Mouse (Mus musculus): ENCODE measurements around the gene Rab5c.

Rab5c gene

DNA sequence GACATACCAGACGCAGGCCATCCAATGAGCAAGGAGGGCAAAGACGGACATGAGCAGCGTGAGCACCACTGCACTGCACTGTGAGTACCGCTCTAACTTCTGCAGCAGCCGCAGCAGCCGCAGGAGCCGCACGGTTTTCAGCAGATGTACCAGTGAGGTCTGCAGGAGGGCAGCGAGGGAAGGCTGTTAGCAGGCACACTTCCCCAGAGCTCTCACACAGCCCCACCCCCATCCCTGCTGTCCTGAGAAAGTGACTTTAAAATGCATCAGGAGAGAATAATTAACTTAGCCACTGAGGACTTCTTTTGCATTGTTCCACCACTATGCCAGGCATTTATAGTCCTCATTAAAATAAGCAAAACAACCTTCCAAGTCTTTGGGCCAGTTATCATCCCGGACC is 14.3 kb upstream of the Rab5c start:
- DNase-seq, result no peak

DNA sequence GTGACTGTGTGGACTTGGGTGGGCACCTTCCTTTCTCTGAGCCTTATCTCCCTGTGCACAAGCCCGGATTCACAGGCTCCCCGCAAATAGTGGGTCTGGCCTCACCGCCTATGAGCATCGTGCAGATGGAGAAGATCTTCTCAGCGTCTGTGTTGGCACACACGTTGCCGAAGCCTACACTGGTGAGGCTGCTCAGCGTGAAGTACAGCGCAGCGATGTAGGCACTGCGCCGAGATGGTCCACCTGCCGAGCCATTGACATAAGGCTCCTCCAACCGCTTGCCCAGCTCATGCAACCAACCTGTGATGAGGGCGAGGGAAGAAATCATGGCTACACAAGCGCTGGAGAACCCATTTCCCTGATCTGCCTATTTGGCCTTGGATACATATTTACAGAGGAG is 12.1 kb upstream of the Rab5c start:
- DNase-seq, result no peak

DNA sequence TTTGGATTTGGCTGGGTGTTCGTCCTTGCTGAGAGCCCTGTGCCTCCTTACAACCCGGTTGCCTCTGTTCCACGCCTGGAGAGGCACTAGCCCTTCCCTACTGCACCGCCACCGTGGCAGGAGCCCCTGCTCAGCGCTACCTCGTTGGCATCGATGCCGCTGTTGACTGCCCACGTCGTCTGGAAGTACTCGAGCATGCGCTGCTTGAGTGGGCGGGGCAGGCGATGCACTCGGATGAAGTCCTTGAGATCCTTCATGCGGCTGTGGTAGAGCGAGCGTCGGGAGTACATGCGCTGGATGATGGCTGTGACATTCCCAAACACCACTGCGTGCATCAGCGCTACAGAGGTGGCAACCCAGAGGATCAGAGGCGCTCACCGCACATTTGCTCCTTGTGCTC is 11.5 kb upstream of the Rab5c start:
- DNase-seq, result no peak

DNA sequence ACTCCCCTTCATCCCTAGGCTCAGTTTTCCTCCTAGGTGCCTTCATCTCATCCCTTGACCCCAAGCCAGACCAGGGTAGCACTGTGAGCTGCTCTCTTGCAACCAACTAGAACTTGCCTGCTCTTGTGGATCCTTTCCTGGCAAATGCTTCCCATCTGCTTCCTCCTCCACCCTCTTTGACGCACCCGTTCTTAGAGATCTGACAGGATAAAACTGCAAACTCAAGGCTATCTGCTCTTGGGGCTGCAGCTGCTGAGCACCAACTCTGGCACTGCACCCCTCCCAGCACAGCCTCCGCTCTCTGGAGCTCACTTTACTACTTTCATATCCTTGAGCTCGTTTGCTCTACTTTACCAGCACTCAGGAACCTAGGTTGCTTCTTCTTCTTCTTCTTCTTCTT is 10.6 kb upstream of the Rab5c start:
- no peak for DNase-seq

DNA sequence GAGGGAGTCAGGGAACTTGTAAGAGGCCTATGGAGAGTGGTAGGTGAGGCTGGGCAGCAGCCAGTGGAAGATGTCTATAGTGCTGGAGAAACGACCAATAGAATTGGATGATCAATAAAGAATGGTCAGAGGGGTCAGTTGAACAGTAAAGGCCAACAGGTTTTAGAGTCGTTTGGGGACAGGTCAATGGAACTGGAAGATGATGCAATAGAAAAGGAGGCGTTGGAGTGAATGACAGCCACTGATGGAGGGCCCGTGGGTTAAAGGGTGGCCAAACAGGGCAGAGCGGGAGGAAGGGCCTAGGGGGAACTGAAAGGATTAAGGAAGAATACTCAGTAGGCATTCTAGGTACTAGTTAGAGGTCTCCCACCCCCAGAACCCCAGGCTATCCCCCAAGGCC is 9.1 kb upstream of the Rab5c start:
- no peak for DNase-seq

DNA sequence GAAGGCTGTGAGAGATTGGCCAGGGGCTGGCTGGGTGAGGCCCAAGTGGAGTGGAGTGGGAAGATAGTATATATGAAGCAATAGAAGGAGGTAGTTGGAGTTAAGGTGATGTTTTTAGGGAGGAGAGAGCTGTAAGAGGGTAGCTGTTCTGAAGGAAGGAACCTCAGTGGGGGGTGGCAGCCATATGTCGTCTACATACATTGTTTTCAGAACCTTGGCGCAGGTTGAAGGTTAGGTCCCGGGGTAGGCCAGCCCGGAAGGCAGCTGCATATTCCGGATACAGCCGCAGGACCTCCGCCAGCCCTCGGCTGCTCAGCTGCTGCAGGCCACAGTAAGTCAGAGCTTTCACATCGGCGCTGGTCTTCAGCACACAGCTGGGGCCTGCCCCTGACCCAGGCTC is 8.5 kb upstream of the Rab5c start:
- DNase-seq, result no peak

DNA sequence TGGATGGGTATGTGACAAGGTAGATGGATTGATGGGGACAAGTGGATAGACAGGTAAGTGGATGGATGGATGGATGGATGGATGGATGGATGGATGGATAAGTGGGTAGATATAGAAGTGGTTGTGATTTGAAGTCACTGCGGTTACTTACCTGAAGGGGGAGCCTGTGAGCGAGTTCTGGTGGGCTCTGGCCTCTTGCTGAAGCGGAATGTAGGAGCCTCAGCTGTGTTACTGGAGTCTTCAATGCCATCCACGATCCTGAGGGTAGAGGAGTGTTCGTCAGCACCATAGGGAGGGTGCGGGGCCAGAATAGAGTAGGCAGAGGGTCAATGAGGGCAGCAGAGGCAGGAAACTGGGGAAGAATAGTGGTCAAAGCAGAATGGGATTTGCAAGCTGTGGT is 7.1 kb upstream of the Rab5c start:
- DNase-seq, result peak; percentile 76 to 78

DNA sequence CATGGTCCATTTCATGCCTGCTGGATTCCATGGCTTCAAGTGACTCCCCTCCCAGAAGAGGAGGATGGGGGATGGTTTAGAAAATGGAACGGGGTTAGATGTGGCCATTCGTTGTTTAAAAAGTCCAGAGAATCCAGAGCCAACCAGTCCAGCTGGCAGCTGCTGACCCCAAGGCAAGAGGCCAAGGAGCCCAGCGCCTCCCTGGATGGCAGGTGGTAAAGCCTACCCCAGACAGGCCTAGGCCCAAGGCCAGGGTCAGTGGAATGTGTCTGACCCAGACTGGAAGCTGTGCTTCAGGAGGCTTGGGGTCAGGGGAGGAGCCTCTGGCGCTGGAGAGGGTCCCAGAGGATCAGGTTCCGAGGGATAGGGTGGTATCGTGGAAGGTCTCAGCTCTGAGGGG is 3.3 kb upstream of the Rab5c start:
- no peak for DNase-seq

DNA sequence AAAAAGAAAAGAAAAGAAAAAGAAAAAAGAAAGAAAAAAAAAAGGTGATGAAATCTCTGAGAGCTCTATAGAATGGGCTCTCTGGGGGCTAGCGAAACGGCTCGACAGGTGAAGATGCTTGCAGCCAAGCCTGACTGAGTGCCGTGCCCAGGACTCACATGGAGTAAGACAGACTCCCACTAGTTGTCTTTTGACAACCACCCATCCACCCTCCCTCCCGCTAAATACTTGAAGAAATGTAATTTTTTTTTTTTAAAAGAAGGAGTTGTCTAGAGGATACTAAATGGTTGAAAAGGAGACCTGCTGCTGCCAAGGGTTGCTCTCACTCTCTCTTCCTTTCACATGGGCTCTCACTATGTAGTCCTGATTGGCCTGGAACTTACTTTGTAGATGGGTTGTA is 734 bp upstream of the Rab5c start:
- DNase-seq, result no peak

DNA sequence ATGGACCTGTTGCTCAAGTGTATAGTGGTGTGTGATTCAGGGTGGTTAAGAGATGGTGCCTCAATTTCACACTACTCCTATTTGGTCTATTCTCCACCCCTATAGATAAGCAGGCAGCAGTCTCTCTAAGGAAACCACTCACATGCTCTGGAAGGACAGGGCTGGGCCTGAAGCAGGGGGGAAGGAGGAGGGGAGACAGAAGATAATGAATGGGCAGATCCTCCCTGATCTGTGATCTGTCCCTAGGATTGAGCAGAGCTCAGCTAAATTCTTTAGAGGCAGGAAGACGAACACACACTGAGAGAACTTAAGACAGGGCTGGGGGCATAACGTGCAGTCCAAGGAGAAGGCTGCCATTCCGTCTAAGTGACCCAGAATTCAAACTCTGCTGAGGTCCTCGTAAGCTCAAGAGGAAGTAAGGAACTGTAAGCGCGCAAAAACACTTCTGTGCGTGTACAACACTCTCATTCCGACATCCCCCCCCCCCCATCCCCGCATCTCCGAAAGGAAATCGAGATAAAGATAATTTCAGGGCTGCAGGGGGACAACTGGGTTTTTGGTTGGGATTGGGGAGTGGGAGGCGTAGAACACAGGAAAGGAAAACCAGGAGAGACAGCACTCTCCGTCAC is 796 bp downstream of the Rab5c start:
- no peak for DNase-seq

DNA sequence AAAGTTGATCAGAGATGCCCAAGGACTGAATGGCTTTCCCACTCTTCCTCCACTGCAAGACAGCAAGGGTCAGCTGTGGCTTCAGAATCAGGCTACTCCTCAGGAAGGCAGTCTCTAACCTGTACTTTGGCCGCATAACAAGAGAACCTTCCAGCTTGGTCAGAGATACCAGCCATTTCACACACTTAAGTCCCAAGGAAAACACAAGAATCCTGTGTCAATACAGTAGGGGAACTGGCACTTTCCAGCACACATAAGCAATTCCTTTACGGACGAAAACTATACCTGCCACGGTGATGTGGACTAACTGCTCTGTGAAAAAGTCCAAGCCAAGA is 1.3 kb downstream of the Rab5c start:
- DNase-seq, result no peak

DNA sequence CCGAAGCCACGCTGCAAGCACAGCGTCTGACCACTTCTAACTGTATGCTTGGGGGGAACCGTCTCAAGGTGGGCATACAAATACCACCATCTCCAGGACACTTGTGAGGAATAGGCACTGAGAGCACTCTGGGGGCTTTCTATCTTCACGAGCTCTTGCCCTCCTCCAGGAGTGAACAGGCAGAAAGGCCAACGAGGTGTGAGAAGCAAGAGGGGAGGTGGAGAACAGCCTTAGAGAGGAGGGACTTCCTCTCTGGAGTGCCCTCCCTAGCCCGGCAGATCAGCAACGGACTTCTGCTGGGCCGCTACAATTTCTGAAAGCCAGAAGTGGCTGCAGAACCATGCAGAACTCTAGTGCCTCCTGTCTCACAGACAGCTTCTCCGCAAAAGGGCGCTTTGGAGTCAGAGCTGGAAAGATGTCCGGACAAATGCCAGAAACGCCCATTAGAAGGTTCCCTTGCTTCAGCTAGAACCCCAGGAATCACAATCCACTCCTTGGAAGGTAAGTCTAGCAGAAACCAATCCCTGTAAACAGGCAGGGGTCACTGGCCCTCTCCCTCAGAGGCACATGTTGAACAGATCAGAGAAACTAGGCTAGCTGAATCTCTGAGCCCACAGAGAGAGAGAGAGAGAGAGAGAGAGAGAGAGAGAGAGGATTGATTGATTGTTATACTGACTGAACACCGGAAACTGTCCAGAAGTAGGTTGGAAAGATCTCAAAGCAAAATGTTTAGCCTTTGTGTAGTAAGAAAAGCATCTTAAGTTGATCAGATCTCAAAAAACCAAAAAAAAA is 1.9 kb downstream of the Rab5c start:
- no peak for DNase-seq

DNA sequence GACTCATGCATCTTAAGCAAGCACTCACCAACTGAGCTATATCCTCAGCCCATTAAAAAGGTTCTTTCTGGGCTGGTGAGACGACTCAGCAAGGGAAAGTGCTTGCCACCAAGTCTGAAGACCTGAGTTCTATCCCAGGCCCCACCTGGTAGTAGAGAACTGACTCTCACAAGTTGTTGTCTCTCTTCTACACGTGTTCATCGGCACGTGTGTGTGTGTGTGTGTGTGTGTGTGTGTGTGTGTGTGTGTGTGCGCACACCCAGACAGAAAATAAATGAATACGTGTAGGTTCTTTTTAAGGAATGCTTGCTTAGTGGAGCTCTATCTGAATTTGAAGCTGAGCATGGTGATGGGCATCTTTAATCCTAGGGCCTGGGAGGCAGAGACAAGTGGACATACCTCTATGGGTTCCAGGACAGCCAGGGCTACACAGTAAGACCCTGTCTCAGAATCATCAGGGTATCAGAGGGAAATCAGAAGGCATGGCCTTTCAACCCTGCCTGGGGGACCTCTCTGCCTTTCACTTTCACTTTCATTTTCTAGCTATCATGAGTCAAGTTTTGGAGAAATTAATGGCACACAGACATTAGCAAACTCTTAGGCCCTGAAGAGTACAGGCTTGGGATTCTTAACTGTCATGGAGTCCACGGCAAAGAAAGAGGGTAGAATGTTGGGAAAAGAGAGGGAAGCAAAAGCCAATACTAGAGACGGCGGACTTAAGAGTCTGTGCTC is 2.7 kb downstream of the Rab5c start:
- peak; percentile 32 to 38 for DNase-seq

DNA sequence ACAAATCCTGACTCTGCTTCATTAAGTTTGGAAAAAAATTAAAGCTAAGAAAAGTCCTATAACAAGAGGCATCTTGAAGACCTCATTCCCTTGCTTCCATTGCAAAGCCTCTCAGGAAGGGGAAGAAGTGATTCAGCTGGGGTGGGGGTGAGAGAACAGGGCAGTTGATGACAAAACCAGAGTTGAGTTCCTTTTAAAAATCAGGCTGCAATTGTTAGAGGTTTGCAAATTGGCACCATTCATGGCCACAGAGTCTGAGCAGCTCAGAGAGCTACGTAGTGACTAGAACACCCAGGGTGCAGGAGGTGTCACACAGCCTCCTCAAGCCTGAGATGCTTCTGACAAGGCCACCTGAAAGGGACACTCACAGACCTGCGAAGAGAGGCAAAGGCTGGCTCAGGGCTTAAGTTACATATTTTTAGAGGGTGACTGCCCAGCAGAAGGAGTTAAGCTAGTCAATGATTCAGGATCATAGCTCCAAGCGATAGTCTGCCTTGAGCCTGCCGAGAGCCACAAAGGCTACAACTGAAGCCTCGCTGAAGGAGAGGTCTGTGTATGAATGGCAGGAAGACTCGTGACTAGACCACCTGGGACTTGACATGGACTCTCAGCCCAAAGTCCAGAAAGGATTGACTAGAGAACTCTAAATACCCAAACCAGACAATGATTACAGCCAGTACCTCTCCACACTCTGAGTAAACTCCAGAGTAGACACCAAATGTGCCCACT is 7.4 kb downstream of the Rab5c start:
- DNase-seq, result no peak

DNA sequence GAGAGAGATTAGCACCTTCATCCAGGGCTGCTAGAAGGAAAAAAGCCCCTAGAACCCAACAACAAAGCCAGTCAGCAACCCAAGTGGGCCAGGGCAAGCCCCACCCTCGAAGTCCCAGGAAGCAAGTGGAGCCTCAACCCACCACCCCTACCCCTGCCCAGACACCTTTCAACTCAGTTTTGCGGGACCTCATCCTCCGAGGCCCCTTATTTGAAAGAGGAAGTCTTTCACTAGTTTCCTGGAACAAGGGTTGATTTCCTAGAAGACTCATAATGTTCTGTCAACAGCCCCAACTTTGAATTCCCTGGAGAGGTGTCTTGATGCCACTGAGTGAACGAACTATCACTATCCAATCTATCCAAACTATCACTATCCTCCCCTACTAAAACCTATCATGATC is 8.0 kb downstream of the Rab5c start:
- no peak for DNase-seq

DNA sequence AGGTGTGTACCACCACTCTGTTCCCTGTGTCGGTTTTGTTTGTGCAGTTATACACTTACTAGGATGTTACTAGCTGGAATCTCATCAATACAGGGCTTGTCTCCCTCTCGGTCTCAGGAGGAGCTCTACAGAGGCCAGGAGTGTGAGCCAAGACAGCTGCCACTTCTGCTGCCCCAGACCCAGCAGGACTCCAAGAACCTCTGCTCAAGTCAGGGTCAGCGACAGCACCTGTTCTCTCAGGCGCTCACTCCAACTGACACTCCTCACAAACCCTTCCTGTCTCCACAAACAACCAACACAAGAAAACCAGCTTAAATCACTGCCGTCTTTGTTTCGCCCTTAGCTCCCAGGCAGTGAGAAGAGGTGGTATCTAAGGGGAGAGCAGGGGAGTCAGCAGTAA is 9.4 kb downstream of the Rab5c start:
- DNase-seq, result no peak

DNA sequence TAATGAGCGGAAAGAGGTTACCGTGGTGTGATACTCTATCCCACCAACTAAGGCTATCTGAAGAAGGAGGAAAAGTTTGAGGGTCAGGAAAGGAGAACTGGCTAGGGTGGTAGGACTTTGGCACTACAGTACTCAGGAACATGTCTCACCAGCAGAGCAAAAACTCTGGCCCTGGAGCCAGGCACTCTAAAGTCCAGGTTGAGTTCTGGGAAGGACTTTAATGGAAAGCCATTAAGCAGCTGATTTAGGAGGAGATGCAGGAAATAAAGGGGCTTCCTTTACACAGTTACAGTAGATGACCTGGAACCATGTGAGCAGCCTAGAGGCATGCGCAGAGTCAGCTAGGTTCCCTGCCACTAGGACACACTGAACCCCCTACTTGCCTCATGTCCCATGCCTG is 10.8 kb downstream of the Rab5c start:
- DNase-seq, result no peak

DNA sequence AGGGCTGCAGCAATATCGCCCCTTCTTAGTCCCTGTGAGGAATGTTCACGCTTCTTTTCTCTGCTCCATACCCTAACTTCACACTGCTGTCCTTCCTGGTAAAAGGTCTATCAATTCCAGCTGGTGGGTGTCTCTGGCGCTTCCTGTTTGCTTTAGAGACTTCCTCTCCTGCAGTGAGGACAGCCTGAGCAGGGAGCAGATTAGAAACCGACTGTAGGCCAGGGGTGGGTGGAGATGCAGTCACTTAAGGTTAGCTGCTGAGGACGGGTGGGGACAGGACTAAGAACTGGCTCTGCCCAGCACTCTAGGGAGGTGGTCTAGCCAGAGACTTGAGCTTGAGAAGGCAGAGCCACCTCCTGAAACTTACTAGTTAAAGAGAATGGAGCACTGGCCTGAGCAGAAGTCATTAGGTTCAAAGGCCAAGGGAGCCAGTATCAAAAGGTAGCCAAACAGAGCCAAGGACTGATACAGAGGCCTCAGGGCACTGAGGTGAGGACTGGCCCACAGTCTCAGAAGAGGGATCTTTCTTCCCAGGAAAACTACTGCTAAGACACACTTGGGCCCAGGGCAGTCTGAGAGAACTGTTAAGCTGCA is 13.0 kb downstream of the Rab5c start:
- DNase-seq, result no peak

DNA sequence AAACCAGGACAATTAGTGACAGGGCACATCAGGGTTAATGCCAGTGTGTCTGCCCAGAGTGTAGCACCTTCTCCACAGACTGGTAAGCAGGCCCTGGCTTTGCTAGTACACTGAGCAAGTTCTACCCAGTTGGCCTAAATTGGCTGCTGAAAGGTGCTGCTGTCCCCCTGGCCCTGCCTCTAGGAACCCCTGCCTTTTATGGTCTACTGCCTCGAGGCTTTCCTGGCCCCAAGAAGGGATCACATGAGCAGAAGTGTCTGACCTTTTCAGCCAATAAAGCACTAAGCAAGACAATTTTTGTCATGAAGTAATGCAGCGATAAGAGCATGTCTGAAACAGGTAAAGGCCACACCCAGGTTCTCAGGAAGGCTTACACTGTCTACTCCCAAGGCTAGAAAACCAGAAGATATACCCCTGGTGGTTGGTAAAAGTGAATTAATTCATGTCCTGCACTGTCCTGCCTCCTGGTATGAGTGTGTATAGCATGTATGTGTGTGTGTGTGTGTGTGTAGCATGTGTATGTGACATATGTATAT is 15.5 kb downstream of the Rab5c start:
- no peak for DNase-seq

DNA sequence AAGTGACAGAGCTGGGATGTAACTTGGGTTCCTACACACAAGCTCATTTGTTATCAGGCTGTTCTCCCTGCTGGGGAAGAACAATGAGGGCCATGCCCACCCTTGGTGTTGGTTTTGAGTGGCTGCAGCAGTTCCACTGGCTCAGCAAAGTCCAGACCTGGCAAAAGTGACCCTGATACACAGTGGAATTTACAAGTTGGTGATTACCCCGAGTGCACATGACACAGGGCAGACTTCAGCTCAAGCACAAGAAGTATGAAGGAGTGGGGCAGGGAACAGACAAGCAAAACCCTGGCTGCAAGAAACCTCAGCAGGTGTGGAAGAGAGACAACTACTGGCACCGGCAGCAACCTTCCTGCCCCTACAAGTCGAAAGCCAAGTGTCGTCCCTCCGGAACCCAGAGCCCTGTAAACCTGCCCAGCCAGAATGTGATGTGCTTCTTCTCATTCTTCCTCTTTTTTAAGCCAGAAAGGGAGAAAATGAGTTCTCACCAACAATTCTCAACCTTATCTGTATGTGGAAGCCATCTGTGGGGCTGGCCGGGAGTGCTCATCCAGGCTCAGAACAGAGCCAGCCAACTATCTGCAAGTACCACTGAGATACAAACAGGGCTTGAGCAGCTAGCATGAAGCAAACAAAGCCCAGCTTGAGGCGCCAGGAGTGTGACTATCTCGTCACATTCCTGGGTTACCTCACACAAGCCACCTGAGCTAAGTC is 16.1 kb downstream of the Rab5c start:
- no peak for DNase-seq

DNA sequence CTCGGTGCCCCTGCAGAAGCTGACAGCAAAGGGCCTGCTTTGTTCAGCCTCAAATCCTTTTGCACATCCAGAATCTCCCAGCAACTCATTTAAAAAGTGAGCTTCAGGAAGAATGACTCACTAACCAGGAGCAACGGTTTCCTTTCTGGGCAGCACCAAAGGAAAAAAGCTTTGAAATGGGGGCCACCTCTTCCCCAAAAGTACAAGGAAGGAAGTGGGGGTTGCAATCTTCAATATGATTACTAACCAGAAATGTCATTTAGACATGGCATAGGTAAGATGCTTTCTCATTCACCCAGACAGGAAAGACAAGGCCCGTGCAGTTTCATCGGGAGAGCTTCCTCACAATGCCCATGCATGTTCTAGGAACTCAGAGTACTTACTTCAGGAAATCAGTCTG is 16.8 kb downstream of the Rab5c start:
- DNase-seq, result no peak

DNA sequence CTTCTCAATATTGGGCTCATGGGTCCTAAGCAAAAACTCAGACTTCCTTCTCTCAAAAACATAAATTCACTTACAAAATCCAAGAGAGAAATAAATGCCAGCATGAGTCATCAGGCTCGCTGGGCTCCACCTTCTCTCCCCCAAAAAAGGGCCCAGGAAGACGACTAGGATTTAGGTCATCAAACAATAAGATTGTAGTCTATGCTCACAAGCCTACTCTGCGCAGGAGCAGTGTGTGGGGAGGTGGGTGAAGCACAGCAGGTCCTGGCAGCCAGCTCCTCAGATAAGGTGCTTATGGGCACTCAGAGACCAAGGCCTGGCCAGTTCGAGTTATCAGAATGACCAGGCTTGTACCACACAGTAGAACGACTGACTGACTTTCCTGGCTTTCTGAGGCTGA is 17.7 kb downstream of the Rab5c start:
- DNase-seq, result no peak
